Mouse (Mus musculus): ENCODE data around the gene Ifitm2.

The Ifitm2 gene

DNA sequence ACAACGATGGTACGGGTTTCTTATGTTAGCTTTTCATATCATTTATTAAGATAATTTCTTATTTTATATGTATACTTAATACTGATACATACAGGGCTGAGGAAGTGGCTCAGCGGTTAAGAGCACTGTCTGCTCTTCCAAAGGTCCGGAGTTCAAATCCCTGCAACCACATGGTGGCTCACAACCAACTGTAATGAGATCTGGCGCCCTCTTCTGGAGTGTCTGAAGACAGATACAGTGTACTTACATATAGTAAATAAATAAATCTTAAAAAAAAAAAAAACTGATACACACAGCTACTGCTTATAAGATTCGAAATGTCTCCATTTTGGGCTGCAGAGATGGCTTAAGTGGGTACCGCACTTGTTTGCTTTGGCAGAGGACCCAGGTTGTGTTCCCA, 48.1 kb downstream of the Ifitm2 start:
- CTCF ChIA-PET = interaction anchor here (1.2 to 3.1 kb wide), 3 partner anchors 14 to 165 kb away, joined by 3 to 21 read pairs (median 3); no protein-coding TSS in a partner anchor

GRCm38 (mm10) chr7:140907131-140907530, 48.7 kb downstream of the Ifitm2 start:
- CTCF ChIA-PET = interaction anchor here (3.1 kb wide), 1 partner anchor 141 kb away, joined by 21 read pairs; no protein-coding TSS in a partner anchor

GRCm38 (mm10) chr7:140905642-140906081, 50.1 kb downstream of the Ifitm2 start:
- CTCF ChIA-PET = interaction anchor here (0.7 to 0.9 kb wide), 2 partner anchors 10 to 60 kb away, joined by 4 to 5 read pairs; partner anchors contain the start of gene Scgb1c1

Data from spleen, embryonic (tissue).